Mouse (Mus musculus): ENCODE data around the gene Scgb1b20. TPM values are rescaled to one million over a fixed set of nuclear protein-coding genes. Genes with fewer than 3 reads are reported as not detected.
"Not testable (repeated sequence)": the region's sequence is repeated elsewhere in the genome, so short reads cannot be mapped to it uniquely, and the experiment has no call there.

The Scgb1b20 gene
- polyA plus RNA-seq (2016; fragmentation: Nextera tagmentation; extraction: Ambion mirVana): not detected in 2 replicates

DNA sequence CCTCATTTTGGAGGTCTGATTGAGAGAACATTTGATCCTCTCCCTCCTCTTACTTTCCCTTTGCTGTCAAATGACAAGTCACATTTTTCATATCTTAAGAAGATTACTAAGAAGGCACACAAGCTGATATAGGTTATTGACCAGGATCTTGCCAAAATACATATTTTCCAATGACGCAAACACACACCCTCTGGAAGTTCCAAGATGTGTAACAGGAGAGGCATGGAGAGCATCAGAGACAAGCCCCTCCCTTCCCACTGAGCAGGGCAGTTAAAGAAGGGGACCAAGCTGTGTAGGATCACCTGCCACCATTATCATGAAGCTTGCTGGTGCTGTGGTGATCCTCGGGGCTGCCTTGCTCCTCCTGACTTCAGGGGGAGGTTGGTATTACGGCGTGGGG lies at the start of gene Scgb1b20:
Scgb1b20 (plus strand) TSS at position 301 of the 400 bp plus-strand sequence.
- not testable (repeated sequence) for H3K9me3 ChIP-seq (replicated peaks); H3K27me3 ChIP-seq (replicated peaks); H3K36me3 ChIP-seq; H3K4me2 ChIP-seq; H3K4me3 ChIP-seq; ATAC-seq; H3K27ac ChIP-seq; H3K9ac ChIP-seq; H3K4me1 ChIP-seq
- 54% methylated on average over 4 of the region's 4 CpGs for WGBS (ENCODE audit: insufficient replicate concordance)

DNA sequence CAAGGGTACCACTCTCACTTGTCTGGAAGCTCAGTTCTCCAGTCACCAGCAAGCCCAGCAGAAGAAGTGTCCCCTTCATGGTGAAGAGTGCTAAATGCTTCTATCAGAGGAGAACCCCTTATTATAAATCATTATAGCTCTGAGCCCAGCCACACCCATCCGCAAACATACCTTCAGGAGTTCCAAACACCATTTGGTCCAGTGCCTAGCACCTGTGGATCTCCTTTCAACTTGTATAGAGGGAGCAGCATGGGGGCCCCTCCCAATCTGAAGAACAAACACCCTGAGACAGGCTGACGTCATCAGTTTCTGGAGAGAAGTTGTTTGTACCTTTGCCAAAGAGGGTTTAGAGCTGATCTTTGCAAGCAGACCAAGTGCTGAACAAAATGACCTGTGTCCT lies 6.8 kb upstream of the Scgb1b20 start, which contains the start of gene Scgb2b20:
Scgb2b20 (minus strand) TSS at position 101 of the 400 bp plus-strand sequence.
- not testable (repeated sequence) for H3K27ac ChIP-seq; H3K4me2 ChIP-seq; ATAC-seq; H3K9ac ChIP-seq; H3K4me3 ChIP-seq; H3K27me3 ChIP-seq (replicated peaks); H3K4me1 ChIP-seq; H3K9me3 ChIP-seq (replicated peaks); H3K36me3 ChIP-seq
- WGBS (ENCODE audit: insufficient replicate concordance): 54% methylated on average over 2 of the region's 2 CpGs

- not testable (repeated sequence) for H3K4me1 ChIP-seq; H3K36me3 ChIP-seq; H3K4me2 ChIP-seq; ATAC-seq; H3K4me3 ChIP-seq; H3K27me3 ChIP-seq (replicated peaks); H3K9ac ChIP-seq; H3K27ac ChIP-seq
- 0 out of 2 replicates have a peak, but pooled peaks cover 13% of the 10 kb centered on the region for H3K9me3 ChIP-seq (replicated peaks)
Measured at GRCm38 (mm10) chr7:33399749-33400148, 26.7 kb downstream of the Scgb1b20 start.

- Histone ChIP-seq H3K9me3 (replicated peaks) (0 out of 2 replicates have a peak, but pooled peaks cover 13% of the 10 kb centered on the region), H3K27me3 (replicated peaks) (no peaks in the 10 kb centered on the region), H3K4me2 (no peak overlapping the region), H3K27ac (no peak overlapping the region), H3K36me3 (no peaks in the 10 kb centered on the region), H3K4me1 (no peaks in the 10 kb centered on the region), H3K4me3 (no peak overlapping the region), H3K9ac (no peak overlapping the region)
- ATAC-seq: no peak
- 64% methylated on average over 1 of the region's 1 CpGs for WGBS (ENCODE audit: insufficient replicate concordance)
Measured at GRCm38 (mm10) chr7:33401650-33402049, 28.6 kb downstream of the Scgb1b20 start.

GRCm38 (mm10) chr7:33409681-33410080 lies 36.6 kb downstream of the Scgb1b20 start:
- H3K27me3 ChIP-seq (replicated peaks); H3K36me3 ChIP-seq; H3K9ac ChIP-seq; H3K9me3 ChIP-seq (replicated peaks); H3K4me1 ChIP-seq; H3K4me2 ChIP-seq; ATAC-seq; H3K4me3 ChIP-seq; H3K27ac ChIP-seq: not testable (repeated sequence)
- 21% methylated on average over 1 of the region's 1 CpGs for WGBS (ENCODE audit: insufficient replicate concordance)

Other genes starting within 250 kb of the Scgb1b20 start
- not detected in 2 replicates for gene Scgb2b18, start 199.4 kb upstream of the Scgb1b20 start, polyA plus RNA-seq (2016; fragmentation: Nextera tagmentation; extraction: Ambion mirVana)
- not detected in 2 replicates for gene Scgb1b18, start 187.7 kb upstream of the Scgb1b20 start, polyA plus RNA-seq (2016; fragmentation: Nextera tagmentation; extraction: Ambion mirVana)
- not detected in 2 replicates for gene Scgb2b19, start 92.9 kb upstream of the Scgb1b20 start, polyA plus RNA-seq (2016; fragmentation: Nextera tagmentation; extraction: Ambion mirVana)
- not detected in 2 replicates for gene Scgb1b19, start 85.9 kb upstream of the Scgb1b20 start, polyA plus RNA-seq (2016; fragmentation: Nextera tagmentation; extraction: Ambion mirVana)
- not detected in 2 replicates for gene Scgb2b20, start 6.9 kb upstream of the Scgb1b20 start, polyA plus RNA-seq (2016; fragmentation: Nextera tagmentation; extraction: Ambion mirVana)
- gene Scgb2b21, start 147.2 kb downstream of the Scgb1b20 start, polyA plus RNA-seq (2016; fragmentation: Nextera tagmentation; extraction: Ambion mirVana): not detected in 2 replicates